Mouse (Mus musculus) CD4-positive naive resting alpha-beta T cell, adult 57 days (primary cell): ENCODE results near the gene Prickle1. TPM values are rescaled to one million over a fixed set of nuclear protein-coding genes. Genes with fewer than 3 reads are reported as not detected.

Experiments
- total RNA-seq: library from RNA; stranded (reverse); gene quantifications from one replicate; pipeline ENCODE4 v1.2.4, GENCODE M21; 2023

Prickle1 gene
- 5.4 TPM for total RNA-seq

DNA sequence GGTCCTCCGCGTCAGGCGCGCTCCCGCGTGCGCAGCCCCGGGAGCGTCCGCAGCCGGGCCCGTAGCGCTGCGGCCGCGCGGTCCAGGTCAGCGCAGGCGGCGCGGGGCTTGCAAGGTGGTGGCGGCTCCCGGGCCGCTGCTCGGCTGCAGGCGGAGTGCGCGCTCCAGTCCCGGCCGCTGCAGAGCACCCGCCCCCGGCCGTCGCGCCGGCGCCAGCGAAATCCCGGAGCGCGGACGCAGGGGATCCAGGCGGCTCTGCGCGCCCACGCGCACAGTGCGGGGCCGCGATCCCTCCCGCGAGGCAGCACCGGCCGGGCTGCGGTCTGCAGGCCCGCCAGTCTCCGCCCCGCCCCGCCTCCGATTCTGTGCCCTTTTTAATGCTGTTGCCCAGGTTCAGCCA is at the start of gene Prickle1:
Prickle1 (minus strand) TSS at position 146 of the 400 bp plus-strand sequence.

Other genes starting within 250 kb of the Prickle1 start
- 59.9 TPM for gene Zcrb1, start 197.6 kb downstream of the Prickle1 start, total RNA-seq
- 45.1 TPM for gene Pphln1, start 197.5 kb downstream of the Prickle1 start, total RNA-seq